Mouse (Mus musculus) mature B cell (primary cell): ENCODE measurements around the gene Fsd2.

ENCODE experiments used
- in situ Hi-C: fragments of 300-500 bp; cut with MboI; formaldehyde crosslinking; loops from 2 replicates; pipeline ENCODE4 v1.14.3; 2019

Gene Fsd2

GRCm38 (mm10) chr7:81566892-81567291 is at the start of gene Fsd2:
TSS of gene Fsd2 (minus strand) at chr7:81566944.
- in situ Hi-C loops: no loop called here

GRCm38 (mm10) chr7:81615031-81615430 is 48.3 kb upstream of the Fsd2 start:
- in situ Hi-C loops: no loop called here

- in situ Hi-C loops: no loop called here
These were observed 46.3 kb upstream of the Fsd2 start for GRCm38 (mm10) chr7:81612856-81613635.

DNA sequence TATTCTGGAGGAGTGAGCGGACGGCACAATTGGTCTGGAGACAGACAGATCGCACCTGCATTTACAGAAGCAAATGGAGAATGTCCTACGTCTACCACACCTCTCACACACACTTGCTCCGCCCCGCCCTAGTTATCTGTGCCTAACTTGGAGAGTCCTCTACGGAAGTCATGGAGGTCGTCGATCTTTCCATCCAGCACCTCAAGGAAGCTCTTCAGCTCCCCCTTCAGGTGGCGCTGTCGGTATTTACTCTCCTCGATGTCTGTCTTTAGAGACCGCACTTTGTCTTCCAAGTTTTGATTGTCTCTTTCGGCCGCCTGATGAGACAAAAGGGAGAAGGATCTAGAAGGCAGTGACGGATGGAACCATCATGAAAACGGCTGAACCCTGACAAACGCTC is 43.4 kb upstream of the Fsd2 start:
- in situ Hi-C loops: no loop called here

DNA sequence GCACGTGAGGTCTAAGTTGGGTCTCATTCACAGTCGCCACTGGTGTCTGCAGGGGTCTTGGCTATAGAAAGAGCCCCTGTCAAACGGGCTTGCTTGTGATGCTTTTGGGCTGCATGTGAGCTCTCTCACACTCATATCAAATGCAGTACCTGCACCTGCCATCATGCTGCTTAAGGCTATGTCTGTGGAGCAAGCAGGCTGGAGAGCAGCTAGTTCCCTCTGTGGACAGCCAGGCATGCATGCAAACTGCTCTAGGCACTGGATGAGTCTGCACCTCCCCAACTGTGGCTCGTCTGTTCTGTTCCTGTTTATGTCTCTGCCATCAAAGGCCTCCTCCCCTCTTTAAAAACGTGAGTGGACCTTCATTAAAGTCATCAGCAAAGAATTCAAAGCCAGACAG is 39.7 kb upstream of the Fsd2 start:
- in situ Hi-C loops: no loop called here

DNA sequence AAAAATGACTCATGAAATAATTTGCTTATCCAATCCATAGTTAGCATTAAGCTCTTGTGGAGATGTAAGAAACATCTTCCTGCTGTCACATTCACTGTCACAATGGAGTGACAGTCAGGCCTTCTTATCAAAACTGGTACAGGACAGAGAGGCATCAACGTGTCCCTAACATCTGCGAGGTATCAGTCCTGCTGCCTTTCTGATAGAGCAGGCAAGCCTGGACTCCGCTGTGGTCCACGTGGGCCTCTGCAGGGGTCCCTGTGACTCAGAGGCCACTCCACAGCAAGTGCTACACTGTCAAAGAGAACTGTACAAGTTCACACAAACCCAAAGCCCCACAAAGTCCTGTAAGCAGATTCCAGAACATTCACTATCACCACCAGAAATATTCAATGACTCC is 38.7 kb upstream of the Fsd2 start:
- in situ Hi-C loops: no loop called here

DNA sequence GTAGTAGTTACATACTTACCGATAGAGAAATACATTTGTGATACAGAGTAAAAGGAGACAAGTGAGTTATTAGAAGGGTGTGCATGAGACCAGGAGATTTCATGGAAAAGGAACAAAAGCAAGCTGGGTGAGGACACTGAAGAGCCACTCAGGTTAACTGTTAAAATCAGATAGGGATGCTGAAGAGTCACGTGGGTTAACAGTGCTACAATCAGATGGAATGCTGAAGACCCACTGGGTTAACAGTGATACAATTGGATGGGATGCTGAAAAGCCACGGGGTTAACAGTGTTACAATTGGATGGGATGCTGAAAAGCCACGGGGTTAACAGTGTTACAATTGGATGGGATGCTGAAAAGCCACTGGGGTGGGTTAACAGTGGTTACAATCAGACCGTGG is 38.2 kb upstream of the Fsd2 start:
- in situ Hi-C loops: no loop called here

DNA sequence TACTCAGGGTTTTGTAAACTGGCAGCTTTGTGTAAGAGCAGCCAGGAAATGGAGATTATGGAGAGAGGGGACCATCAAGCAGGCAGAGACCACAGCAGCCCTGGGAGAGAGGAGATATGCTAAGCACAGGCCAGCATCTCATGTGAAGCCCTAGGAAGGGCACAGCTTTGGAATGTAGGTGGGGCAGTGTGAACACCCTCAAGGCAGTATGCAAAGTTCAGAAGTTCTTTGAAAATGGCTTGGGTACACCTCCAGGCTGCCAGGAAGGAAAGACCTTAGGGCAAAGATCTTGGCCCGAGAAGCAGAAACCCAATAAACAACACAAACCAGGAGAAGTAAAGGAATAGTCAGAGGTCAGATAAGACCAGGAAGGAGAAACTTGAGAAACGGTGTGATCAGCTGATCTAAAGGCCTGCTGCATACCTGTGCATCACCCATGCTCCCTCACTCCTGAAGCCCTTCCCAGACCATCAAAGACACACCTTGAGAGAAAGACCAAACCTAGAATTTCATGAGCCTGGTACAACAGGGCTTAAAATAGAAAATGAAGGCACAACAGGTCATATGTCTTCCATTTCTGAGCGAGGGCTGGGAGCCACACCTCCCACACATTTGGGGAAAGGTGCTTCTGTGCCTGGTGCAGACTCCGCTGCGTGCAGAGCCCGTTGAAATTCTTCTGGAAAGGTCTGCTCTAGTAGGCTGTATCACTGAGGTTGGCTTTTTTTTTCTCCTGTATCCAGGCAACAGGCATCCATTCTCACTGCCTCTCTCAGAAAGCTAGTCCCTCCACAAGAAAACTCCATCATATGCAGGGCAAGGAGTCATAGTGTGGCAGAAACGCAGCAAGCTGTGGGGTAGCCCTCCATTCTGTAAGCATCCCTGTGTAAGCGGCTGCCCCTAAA is 32.9 kb upstream of the Fsd2 start:
- in situ Hi-C loops: no loop called here

GRCm38 (mm10) chr7:81597660-81598059 is 30.9 kb upstream of the Fsd2 start:
- in situ Hi-C loops: no loop called here

- in situ Hi-C loops: no loop called here
These were observed 29.3 kb upstream of the Fsd2 start for GRCm38 (mm10) chr7:81596086-81596485.

DNA sequence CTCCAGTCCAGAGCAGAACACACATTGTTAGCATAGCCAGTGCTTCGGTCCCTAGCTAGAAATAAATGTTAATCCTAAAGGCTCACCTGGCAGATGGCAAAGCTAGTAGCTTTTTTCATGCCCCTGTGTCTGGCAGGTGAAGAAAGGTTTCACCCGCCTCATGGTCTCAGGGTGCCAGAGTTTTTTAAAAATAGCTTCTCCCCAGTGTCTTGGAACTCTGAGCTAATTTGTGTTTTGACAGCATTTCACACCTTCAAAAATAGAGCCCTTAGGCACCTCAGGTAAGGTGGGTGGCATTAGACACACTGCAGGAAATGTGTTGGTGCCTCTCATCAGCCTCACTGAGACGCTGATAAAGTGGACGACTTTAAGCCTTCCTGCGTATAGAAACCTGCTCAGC is 28.3 kb upstream of the Fsd2 start:
- in situ Hi-C loops: no loop called here

DNA sequence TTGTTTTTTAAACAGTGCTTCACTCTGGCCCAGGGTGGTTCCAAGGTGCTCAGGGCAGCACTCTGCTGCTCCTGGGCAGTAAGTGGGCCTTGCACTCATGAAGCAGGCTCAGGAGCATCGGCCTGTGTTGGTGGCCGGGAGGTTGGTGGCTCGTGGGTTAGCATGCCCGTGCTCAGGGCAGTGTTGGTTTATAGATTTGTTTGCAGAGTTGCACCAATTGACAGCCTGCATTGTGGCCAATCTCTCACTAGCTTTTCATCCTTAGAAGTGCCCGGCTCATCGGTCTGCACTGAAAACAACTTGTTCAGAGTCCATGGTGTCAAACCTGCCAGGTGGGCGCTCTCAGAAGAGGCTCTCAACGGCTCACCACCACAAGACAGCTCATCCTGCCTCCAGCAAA is 26.6 kb upstream of the Fsd2 start:
- in situ Hi-C loops: no loop called here

- in situ Hi-C loops: no loop called here
These were observed 25.9 kb upstream of the Fsd2 start for GRCm38 (mm10) chr7:81592686-81593085.

DNA sequence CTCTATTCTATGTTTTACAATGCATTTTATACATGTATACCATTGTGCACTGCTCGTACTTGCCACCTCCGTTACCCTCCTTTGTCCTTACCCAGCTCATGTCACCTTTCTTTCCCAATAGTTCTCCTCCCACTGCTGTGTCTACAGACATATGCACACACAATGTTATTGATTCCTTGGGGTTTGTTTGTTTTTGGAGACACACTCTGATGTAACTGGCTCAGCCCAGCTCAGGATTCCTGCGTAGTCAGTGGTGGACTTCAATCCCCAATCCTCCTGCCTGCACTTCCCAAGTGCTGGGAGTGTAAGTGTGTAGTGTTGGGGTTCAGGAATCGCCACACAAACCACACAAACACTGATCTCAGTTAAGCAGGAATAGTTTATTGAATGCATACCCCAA is 20.5 kb upstream of the Fsd2 start:
- in situ Hi-C loops: no loop called here

DNA sequence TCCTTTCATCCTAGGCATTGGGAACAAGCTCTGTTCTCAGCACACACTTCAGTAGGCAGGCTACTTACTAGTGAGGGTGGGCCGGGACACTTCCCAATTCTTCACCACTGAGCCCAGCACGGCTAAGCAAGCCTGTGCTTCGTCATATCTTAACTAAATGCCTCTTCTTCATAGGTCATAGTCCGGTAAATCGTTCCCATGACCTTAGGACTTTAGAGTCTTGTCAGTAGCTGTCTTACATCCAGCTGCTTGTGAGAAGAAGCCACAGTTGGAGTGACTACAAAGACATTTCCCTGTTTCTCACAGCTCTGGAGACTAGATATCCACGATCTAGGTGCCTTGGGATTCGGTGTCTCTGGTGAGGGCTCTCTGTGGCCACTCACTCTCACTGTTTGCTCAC is 18.6 kb upstream of the Fsd2 start:
- in situ Hi-C loops: no loop called here

DNA sequence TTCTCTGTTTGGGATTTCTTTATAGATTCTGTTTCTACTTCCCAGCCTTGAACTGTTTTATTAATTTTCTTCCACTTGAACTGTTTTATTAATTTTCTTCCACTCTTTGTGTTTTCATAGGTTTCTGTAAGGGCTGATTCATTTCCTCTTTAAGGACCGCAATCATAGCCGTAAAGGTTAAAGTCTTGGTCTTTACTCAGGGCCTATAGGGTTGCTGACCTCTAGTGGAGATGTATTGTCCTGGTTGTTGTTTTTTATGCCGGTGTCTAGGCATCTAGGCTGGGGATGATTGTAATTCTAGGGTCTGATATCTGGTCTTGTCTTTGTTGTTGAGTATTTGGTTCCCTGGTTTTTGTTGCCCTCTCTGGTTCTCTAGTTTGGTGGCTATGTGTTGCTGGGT is 16.8 kb upstream of the Fsd2 start:
- in situ Hi-C loops: no loop called here

DNA sequence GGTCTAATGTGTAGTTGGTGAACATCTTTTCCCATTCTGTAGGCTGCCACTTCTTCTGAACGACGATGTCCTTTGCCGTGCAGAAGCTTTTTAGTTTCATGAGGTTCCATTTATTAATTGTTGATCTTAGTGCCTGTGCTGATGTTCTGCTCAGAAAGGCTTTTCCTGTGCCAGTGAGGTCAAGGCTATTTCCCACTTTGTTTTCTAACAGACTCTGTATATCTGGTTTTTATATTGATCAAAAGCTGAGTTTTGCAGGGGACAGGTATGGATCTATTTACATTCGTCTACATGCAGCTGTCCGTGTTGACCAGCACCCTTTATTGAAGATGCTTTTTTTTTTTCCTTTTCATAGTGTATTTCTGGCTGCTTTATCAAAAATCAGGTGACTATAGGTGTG is 12.6 kb upstream of the Fsd2 start:
- in situ Hi-C loops: no loop called here

DNA sequence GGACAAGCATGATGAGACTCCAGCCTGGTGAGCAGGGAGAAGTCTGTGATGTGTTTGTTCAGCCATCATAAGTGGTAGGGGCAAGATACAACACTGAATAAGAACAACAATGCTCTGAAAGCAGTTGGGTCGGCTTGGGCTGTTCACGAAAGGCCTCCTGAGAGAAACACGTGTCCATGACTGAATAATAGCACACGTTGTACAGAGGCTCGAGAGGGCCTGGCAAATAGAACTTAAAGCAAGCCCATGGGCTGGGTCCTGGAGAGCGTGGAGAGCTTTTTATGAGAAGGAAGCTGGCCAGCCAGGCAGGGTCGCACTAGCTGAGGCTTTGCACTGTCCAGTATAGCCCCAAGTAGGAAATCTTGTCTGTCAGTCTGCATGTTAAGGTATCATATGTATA is 11.7 kb upstream of the Fsd2 start:
- in situ Hi-C loops: no loop called here

GRCm38 (mm10) chr7:81577872-81578271 is 11.1 kb upstream of the Fsd2 start:
- in situ Hi-C loops: no loop called here

DNA sequence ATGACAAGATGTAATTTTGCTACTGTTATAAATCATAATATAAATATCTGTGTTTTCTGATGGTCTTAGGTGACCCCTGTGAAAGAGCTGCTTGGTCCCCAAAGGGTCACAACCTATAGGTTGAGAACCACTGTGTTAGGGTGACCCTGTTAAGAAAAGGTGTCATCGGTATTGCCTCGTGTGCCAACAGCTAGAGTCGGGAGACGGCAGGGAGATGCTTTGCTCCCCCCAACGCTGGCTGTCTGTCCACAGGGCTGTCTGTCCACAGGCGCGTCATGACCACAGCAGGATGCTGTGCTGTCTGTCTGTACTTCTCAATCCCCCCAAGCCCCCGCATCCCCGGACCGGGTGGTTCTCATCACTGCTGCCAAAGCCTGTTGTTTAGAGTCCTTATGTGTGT is 8.9 kb upstream of the Fsd2 start:
- in situ Hi-C loops: no loop called here

DNA sequence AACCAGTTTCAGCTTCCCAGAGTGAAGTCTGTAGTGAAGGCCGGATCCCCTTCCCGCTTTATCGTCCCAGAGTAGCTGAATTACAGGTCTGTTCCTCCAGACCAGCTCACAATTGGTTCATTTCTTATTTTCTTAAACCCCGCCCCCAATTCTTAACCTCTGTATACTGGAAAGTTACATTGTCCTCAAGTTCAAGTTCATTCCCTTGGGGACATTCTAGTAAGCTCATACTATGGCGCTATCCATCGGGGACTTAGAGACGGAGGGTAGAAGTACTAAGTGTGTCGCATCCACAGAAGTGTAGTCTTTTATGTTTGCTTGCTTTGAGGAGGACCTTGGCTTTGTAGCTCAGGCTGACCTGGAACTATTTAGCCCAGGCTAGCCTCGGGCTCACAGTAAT is 7.1 kb upstream of the Fsd2 start:
- in situ Hi-C loops: no loop called here

- in situ Hi-C loops: no loop called here
These were observed 6.7 kb upstream of the Fsd2 start for GRCm38 (mm10) chr7:81573397-81573796.

GRCm38 (mm10) chr7:81572610-81573268 is 6.0 kb upstream of the Fsd2 start:
- in situ Hi-C loops: no loop called here
